Mouse (Mus musculus) spleen, adult 2 months (tissue): ENCODE data around the gene Aldh1a1.

Experiments used
- CTCF ChIP-seq: fragments of 200-500 bp; IDR thresholded peaks from 2 replicates; pipeline ENCODE4 v1.5.1; 2011; ENCODE audit warnings: mild to moderate bottlenecking, inconsistent platforms; ENCODE audit not compliant: insufficient read depth, insufficient read length, insufficient replicate concordance; ENCODE audit errors: extremely low read depth
- POLR2A ChIP-seq: fragments of 200-500 bp; IDR thresholded peaks from 2 replicates; pipeline ENCODE4 v1.6.1; 2011; ENCODE audit warnings: low read depth, low read length, inconsistent platforms

GRCm38 (mm10) chr19:20496476-20496875 is 4.0 kb downstream of the Aldh1a1 start:
- no peak for TF ChIP-seq POLR2A
- no peak for TF ChIP-seq CTCF
